Mouse (Mus musculus): ENCODE results near the gene Rfc5.
"Not testable (repeated sequence)": the region's sequence is repeated elsewhere in the genome, so short reads cannot be mapped to it uniquely, and the experiment has no call there.

- TF ChIP-seq POLR2A (IDR thresholded peaks at IDR 0.05; ENCODE audit: control insufficient read depth, low read depth, low read length); CTCF (IDR thresholded peaks at IDR 0.05; ENCODE audit: control insufficient read depth, insufficient read depth, insufficient replicate concordance, low read depth, low read length): not testable (repeated sequence)
Observed at GRCm38 (mm10) chr5:117404671-117405070, 15.8 kb upstream of the Rfc5 start.
